Mouse (Mus musculus) cerebellum, adult 11 months (tissue): ENCODE results near the gene Olfr1095.

Experiments
- DNase-seq: peaks from one replicate; pipeline ENCODE4 v3.0.0; 2022

Gene Olfr1095

GRCm38 (mm10) chr2:86851596-86851995 is at the start of gene Olfr1095:
Gene Olfr1095, minus strand, starts transcription at chr2:86851696.
- no peak for DNase-seq

GRCm38 (mm10) chr2:86892116-86892515 is 40.6 kb upstream of the Olfr1095 start, which contains the start of gene Olfr1097:
Gene Olfr1097, minus strand, starts transcription at chr2:86892216.
- DNase-seq: no peak

- DNase-seq: no peak
Observed at GRCm38 (mm10) chr2:86874702-86875101, 23.2 kb upstream of the Olfr1095 start, which contains the start of gene Gm13723. Gene Gm13723, minus strand, starts transcription at chr2:86874802.

- DNase-seq: no peak
Observed at GRCm38 (mm10) chr2:86824363-86824762, 27.1 kb downstream of the Olfr1095 start, which contains the start of gene Olfr1094. Gene Olfr1094, plus strand, starts transcription at chr2:86824663.

DNA sequence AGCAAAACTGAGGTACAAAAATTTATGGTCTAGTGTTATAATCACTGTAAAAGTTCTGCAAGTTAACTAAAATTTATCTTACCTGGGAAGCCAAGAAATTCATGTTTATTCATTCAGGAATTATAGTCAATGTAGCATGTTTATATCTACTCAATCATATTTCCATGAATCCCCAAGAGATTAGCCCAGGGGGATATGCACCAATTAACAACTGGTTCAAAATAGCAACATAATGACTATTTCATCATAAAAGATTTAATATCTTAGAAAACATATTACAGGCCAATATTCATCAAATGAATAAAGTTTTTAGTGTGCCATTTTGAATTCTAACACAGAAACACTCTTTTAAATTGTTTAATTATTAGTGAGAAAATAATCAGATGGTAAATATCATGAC is 41.6 kb downstream of the Olfr1095 start, which contains the start of gene Olfr141:
TSS of gene Olfr141 (minus strand) at position 101 of the 400 bp plus-strand sequence.
- no peak for DNase-seq
